Mouse (Mus musculus) Patski (cell line): Measurements from ENCODE around the gene Ube2u. TPM values are rescaled to one million over a fixed set of nuclear protein-coding genes. Genes with fewer than 3 reads are reported as not detected.

Source experiments
- ATAC-seq: fragments of 100-300 bp; one replicate; pipeline ENCODE4 v1.8.0; 2021
- CTCF ChIA-PET: fragments of 350-600 bp; sonication (Branson Sonifier 250); formaldehyde crosslinking; loops from one replicate; lab custom pipeline; 2022; ENCODE audit warnings: inconsistent platforms; lab: Charles Lee
- POLR2A ChIA-PET: fragments of 350-600 bp; sonication (Branson Sonifier 250); formaldehyde crosslinking; loops from one replicate; lab custom pipeline; 2022; ENCODE audit warnings: antibody characterized with exemption, inconsistent platforms; lab: Charles Lee
- DNase-seq: peaks from one replicate; pipeline ENCODE4 v3.0.0-alpha.2; 2011; ENCODE audit warnings: low read depth, low spot score
- H3K27me3 ChIP-seq: fragments of 371-371 bp; one replicate; pipeline ENCODE4 v1.5.1; 2021
- CTCF ChIP-seq: fragments of 100-300 bp; IDR thresholded peaks from one replicate; pipeline ENCODE4 v1.5.1; 2021
- in situ Hi-C: fragments of 300-500 bp; cut with MboI; formaldehyde crosslinking; loops from 3 replicates; pipeline ENCODE4 v1.11.1; 2018; ENCODE audit warnings: low pct_unique_long_range_greater_than_20kb, mixed read lengths
- polyA plus RNA-seq: library from polyadenylated mRNA; unstranded; gene quantifications from one replicate; pipeline ENCODE4 v1.2.3, GENCODE M21; 2021

Ube2u gene
- polyA plus RNA-seq, 1 experiment from 2014 or later, result not detected

GRCm38 (mm10) chr4:100547905-100548304 lies 69.3 kb downstream of the Ube2u start:
- DNase-seq (no peak), ATAC-seq (no peak)
- TF ChIP-seq CTCF, result no peak
- H3K27me3 ChIP-seq, result no peaks in the 10 kb centered on the region
- in situ Hi-C loops, result no loop called here
- ChIA-PET CTCF (no interaction called here), POLR2A (no interaction called here)

GRCm38 (mm10) chr4:100553296-100553695 lies 74.6 kb downstream of the Ube2u start:
- DNase-seq (no peak), ATAC-seq (no peak)
- in situ Hi-C loops, result no loop called here
- H3K27me3 ChIP-seq, result no peaks in the 10 kb centered on the region
- POLR2A ChIA-PET, result no interaction called here
- no peak for TF ChIP-seq CTCF
- CTCF ChIA-PET, result no interaction called here

GRCm38 (mm10) chr4:100588236-100589206 lies 109.9 kb downstream of the Ube2u start:
- TF ChIP-seq CTCF, result peak; percentile 96
- DNase-seq (peak; percentile 12), ATAC-seq (peak; percentile 83)
- ChIA-PET CTCF (interaction anchor here (0.6 to 1.4 kb wide), 5 partner anchors 9 to 560 kb away, joined by 3 to 4 read pairs (median 3); no protein-coding TSS in a partner anchor), POLR2A (interaction anchor here (0.6 kb wide), 1 partner anchor 992 kb away, joined by 4 read pairs; no protein-coding TSS in a partner anchor)
- in situ Hi-C loops, result loop anchor here (5.0 to 25.0 kb wide), 4 partner anchors 136 to 724 kb away; no protein-coding TSS in a partner anchor
- peaks cover 22% of the 10 kb centered on the region for H3K27me3 ChIP-seq

- in situ Hi-C loops, result loop anchor here (25.0 kb wide), 1 partner anchor 717 kb away; no protein-coding TSS in a partner anchor
- ATAC-seq (no peak), DNase-seq (no peak)
- CTCF ChIA-PET, result no interaction called here
- TF ChIP-seq CTCF, result no peak
- peaks cover 4% of the 10 kb centered on the region for H3K27me3 ChIP-seq
- POLR2A ChIA-PET, result no interaction called here
These were observed 117.1 kb downstream of the Ube2u start for GRCm38 (mm10) chr4:100595771-100596170.

DNA sequence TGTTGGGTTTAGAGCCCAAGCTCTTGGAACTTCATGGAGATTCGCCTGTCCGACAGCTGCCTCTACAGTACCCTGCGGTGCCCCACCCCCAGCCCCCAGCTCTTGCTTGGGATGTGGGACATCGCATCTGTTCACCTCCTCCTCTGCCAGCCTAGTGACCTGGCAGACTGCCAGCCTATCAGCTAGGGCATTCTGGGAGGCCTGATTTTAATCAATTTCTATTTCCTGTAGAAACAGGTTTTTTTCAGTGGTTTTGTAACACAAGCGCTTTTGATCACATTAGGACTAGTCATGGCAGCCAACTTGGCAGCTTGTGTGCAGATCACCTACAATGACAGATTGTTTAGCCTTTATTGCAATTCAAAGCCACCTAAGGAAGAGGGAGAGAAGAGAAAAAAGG lies 118.0 kb downstream of the Ube2u start:
- peaks cover 5% of the 10 kb centered on the region for H3K27me3 ChIP-seq
- ChIA-PET POLR2A (no interaction called here), CTCF (no interaction called here)
- in situ Hi-C loops, result loop anchor here (25.0 kb wide), 1 partner anchor 716 kb away; no protein-coding TSS in a partner anchor
- no peak for ATAC-seq
- no peak for TF ChIP-seq CTCF
- DNase-seq, result no peak

DNA sequence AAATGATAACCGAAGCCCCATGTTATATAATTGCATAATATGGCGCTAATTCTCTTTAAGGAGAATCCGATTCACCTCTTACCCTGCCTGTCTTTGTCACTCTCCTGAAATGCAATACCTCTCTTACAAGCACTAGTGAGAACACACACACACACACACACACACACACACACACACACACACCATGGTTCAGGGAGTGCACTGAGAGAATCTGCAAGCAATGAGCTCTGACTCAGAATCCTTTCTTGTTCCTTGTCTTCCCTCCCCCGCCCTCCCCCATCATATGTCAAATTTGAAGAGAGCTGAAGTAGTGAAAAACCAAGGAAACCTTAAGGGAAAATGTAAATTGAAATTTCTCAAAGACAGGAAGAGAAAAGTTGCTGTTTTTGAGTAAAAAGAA lies 118.4 kb downstream of the Ube2u start:
- H3K27me3 ChIP-seq, result peaks cover 5% of the 10 kb centered on the region
- no peak for TF ChIP-seq CTCF
- CTCF ChIA-PET, result no interaction called here
- DNase-seq, result no peak
- in situ Hi-C loops, result loop anchor here (25.0 kb wide), 1 partner anchor 715 kb away; no protein-coding TSS in a partner anchor
- POLR2A ChIA-PET, result no interaction called here
- ATAC-seq, result no peak
